Mouse (Mus musculus): ENCODE data around the gene Prpf31.
"Not testable (repeated sequence)": the region's sequence is repeated elsewhere in the genome, so short reads cannot be mapped to it uniquely, and the experiment has no call there.

The Prpf31 gene

DNA sequence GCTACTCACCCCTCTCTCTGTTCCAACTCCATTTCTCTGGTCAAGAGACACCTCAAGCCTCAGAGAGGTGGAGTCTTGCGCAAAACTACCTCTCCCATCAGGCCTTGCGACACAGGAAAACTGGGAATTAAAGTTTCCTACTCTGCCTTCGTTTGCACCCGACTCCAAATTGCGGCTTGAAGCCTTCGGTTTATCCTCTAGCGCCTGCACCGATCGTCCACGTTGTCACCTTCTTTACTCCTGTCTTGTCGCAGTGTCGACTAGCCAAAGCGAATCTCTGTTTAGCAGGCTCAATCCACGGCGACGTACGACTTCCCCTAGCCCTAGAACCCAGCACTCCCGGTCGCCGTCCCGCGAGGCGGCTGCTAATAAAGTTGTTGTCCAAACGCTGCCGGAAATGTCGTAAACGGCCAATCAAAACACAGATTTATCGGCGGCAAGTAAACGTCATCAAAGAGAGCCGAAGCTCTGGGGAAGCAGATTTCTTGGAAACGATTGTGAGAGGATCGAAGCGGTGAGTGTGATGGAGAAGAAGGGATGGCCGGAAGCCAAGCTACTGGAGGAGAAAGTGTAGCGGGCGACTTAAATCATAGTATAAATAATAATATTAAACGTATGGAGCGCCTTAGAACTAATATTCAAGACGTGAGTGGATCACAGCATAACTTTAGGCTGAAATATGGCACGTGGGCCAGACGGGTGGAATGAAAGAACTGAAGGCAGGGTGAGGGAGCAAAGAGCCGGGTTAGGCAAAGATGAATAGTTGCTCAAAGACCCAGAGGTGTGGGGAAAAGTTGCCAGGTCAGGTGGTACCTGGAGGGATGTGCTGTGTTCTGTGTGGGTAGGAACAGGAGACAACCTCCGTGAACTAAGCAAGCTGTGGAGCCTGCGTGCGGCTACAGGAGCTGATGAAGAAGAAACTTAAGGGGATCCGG is at the start of gene Prpf31, which contains the start of gene Tfpt:
Gene Prpf31 (plus strand): TSS at position 443 of the 935 bp plus-strand sequence.
Gene Tfpt (minus strand): TSS at position 387 of the 935 bp plus-strand sequence.
- DNase-seq (ENCODE audit: low spot score) = peak; percentile 98

DNA sequence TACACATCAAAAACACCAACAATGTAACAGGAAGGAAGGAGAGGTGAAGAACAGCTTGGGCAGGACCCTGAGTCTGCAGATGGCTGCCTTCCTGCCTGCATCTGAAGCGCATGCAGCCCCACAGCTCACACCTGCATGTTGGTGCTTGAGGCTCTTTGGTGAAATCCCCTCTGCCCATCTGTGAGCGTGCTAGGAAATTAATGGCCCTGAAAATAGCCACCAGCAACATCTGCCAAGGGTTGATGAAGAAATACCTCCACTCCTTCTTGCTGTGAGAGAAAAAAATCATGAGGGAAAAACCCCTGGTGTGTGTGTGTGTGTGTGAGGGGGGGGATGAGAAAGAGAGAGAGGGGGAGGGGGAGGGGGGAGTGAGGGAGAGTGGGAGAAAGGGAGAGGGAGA is 49.8 kb upstream of the Prpf31 start:
- DNase-seq (ENCODE audit: low spot score) = no peak

DNA sequence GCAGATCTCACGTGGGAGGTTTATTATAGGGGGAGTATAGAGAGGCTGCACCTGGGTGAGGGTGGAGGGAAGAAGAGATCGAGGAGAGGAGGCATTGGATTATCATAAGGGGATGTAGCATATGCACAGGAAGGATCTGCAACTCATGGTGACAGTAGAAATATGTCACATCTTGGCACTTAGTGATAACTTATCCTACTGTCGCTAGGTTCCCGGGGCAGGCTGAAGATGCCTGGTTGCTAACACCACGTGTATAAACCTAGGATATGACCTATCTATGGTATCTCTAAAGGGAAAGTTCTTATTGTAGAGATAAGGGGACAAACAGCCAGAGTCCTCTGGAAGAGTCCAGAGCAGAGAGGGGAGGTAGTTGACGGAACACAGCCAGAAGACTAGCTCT is 44.0 kb upstream of the Prpf31 start:
- no peak for DNase-seq (ENCODE audit: low spot score)

DNA sequence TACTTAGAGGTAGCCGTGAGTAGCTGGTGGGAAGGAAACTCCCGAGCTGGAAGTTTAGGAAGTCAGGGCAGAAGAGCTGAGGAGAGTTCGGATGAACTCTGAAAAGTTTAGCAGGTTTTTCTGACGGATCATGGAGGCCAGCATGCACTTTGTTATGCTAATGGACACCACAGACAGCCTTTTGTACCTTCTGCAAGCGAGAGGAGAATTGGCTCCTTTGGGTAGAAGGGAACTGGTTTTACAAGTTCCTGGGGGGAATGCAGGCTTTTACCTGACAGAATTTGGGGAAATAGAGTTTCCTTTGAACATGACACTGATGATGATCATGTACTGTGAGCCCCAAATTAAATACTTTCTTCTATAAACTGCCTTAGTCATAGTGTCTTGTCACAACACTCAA is 43.5 kb upstream of the Prpf31 start:
- no peak for DNase-seq (ENCODE audit: low spot score)

DNA sequence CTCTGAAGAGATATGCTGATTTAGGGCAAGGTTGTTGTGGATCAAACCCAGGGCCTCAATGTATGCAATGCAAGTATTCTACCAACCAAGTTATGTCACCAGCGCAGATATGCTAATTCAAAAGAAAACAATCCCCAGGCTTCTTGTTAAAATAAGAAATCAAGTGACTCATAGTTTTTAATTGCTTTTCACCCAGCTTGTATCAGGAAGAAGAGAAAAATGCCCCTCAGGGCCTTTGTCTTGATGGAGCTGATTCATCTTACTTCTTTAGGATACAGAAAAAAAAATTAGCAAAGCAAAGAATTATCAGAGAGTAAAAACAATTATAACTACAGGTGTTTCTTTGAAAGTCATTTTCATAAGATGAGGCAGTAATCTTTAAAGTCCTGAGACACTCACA is 42.5 kb upstream of the Prpf31 start:
- DNase-seq (ENCODE audit: low spot score) = no peak

DNA sequence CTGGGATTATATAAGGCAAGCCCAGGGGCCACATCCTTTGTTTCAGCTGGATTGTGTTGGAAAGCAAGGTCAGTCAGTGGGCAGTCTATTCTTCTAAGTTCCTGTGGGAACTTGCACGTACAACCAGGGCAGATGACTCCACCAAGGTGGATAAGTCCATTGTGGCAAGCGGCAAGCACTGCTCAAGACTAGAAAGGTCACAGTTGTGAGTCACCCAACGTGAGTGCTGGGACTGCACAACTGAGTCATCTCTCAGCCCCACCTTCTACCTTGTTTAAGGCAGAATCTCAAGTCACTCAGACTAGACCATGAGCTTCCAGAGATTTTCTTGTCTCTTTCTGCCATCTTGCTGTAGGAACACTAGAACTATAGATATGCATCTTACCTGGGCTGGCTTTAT is 39.2 kb upstream of the Prpf31 start:
- no peak for DNase-seq (ENCODE audit: low spot score)

DNA sequence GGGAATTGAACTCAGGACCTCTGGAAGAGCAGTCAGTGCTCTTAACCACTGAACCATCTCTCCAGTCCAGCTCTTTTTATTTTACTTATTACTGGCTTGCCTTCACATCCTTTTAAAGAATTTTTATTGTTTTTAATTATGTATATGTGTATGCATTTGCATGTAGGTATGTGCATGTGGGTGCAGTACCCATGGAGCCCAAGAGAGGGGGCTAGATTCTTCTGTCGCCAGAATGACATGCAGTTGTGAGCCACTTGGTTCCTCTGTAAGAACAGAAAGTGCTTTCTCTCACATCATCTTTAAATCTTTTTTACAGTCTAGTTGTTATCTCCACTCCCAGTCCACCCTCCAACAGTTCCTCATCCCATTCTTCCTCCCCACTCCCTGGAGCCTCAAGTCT is 38.3 kb upstream of the Prpf31 start:
- DNase-seq (ENCODE audit: low spot score) = no peak

DNA sequence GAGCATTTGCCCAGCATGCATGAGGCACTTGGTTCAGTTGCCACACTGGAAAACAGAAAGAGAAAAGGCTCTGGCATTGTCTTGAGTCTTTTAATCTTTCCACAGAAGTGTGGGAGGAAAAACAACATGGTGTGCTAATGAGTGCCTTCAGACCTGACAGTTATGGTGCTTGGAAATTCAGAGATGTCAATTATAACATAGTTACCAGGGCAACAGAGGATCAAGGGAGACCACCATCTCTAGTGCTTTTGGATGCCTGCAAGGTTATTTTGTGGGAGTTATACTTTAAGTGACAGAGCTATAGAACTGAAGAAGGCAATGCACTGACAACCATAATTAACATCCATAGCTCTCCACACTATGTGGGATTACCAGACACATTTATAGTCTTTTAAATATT is 35.9 kb upstream of the Prpf31 start:
- no peak for DNase-seq (ENCODE audit: low spot score)

DNA sequence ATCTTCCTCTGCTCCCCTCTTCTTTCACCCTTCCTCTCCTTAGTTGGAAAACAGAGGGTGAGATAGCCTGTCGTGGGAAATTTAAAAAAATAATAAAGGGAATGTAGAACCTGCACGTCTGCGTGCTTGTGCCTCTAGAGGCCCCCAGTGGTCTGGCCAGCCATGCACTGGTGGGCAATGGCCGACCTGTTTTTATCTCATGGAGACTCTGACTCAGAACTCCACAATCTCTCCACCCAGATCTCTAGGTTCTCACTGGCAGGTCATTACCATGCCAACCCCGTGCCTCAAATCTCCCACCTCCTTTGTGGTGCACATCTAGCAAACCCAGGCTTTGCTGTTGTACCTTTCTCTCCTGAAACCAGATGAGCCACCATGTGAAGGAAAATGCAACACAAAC is 35.1 kb upstream of the Prpf31 start:
- DNase-seq (ENCODE audit: low spot score) = no peak

DNA sequence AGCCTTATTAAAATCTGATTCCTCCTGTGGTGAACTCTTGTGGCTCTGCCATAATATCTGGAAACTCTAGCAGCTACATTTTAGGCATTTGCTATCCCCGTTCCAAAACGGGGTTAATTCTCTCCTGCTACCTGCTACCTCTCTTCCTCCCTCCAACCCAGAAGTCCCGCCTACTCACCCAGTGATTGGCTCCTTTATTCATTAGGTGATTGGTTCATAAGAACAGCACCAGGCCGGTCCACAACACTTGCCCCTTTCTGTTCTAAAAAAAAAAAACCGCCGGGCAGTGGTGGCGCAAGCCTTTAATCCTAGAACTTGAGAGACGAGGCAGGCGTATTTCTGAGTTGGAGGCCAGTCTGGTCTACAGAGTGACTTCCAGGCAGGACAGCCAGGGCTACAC is 34.6 kb upstream of the Prpf31 start:
- peak; percentile 29 for DNase-seq (ENCODE audit: low spot score)

DNA sequence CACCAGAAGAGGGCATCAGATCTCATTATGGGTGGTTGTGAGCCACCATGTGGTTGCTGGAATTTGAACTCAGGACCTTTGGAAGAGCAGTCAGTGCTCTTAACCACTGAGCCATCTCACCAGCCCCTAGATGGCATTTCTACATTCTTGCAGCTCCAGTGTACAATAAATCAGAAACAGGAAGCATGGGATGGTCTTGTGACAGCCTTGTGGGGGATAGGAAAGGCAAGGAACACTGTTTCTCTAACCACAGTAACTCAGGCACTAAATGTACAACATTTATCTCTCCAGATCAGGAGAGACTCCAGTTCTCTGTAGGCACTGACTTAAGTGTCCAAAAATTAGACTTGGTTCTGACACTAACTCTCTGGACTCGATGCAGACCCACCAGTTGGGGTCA is 32.0 kb upstream of the Prpf31 start:
- not testable (repeated sequence) for DNase-seq (ENCODE audit: low spot score)

DNA sequence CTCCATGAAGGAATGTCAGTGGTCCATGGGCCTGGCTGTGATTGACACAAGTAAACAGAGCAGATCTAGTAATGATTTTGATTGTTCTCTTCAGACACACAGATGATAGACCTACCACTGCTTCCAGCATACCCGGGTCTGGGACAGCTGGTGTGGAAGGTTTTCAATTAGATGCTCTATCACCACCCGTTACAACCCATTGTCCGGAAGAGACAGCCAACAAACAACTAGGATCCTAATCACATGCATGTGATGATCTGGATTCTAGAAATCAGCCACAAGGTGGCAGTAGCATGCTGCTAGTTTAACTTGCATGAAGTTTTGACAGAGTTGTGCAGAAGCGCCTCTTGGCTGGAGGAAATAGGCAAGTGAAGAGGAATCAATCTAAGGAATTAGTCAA is 28.7 kb upstream of the Prpf31 start:
- peak; percentile 89 for DNase-seq (ENCODE audit: low spot score)

DNA sequence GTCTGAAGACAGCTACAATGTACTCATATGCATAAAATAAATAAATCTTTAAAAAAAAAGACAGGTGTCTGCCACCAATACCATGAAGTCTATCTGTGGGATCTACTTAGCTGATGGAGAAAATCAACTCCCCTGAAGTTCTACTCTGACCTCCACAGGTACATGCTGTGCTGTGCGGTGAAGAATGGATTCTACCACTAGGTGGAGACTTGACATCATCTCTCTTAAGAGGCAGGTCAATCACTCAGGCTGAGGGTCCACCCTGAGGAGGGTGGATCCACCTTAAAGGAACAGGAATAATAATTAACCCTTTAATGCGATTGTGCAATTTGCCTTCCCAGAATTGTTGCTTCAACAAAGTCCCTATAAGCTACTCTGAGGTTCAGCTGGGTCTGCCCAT is 23.0 kb upstream of the Prpf31 start:
- DNase-seq (ENCODE audit: low spot score) = peak; percentile 35

DNA sequence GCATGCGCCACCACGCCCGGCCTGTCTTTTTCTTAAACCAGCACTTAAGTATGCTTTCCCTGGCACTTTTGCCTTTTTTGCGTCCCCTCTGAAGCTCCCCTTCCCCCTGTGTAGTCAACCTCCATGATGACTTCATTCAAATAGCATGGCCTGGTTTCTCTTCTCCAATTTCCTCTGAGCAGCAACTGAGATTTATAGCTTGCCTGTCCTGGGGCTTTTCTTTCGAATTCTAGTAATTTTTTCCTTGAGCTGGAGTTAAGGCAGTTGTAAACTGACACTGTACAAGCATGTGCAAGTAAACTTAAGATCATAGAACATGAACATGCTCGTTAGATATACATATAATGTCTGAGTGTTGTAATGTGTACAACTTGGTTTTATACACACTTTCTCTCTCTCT is 22.4 kb upstream of the Prpf31 start:
- no peak for DNase-seq (ENCODE audit: low spot score)

DNA sequence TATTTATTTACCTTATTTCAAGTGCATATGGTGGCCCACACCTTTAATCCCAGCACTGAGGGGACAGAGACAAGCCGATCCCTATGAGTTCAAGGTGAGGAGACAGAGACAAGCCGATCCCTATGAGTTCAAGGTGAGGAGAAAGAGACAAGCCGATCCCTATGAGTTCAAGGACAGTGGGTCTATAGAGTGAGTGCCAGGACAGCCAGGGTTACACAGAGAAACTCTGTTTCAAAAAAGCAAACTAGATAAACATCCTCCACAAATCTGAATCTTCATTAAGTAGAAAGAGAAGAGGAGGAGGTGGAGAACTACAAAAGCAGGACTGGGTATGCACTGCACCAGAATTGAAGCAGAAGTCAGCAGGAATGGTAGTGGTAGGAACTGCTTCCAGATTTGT is 21.1 kb upstream of the Prpf31 start:
- DNase-seq (ENCODE audit: low spot score) = no peak

DNA sequence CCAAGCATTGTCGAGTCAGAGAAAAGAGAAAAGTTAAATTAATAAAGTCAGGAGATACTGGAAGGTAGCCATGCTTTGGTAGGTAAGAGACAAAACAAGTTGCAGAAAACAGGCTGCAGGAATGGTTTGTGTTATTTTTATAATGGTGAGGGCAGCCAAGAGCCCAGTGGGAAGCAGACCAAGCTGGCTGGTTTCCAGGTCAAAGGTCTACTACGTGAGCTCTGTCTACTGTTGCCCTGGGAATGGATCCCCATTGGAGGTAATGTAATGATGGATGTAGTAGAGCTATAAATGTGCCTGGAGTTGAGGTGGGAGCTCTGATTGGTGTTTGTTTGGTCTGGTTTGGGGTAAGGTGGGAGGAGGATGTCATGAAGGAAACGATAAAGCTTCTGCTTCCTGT is 20.7 kb upstream of the Prpf31 start:
- no peak for DNase-seq (ENCODE audit: low spot score)

DNA sequence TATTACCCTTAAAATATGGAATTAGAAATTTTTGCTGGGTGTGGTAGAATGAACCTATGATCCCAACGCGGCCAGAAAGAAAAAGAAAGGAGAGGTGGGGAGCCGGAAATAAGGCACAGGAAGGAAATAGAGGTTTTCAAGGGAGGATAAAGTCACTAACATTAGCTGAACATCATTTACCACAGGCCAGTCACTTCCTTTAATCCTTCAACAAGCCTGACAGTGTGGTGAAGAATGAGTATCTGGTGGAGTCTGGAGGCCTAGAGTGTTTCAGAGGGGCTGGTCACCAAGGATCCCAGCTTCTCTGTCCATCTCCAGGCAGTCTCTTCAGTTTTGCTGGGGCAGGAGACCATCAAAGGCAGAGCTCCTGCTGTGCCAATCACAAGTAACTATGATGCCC is 19.3 kb upstream of the Prpf31 start:
- DNase-seq (ENCODE audit: low spot score) = no peak

DNA sequence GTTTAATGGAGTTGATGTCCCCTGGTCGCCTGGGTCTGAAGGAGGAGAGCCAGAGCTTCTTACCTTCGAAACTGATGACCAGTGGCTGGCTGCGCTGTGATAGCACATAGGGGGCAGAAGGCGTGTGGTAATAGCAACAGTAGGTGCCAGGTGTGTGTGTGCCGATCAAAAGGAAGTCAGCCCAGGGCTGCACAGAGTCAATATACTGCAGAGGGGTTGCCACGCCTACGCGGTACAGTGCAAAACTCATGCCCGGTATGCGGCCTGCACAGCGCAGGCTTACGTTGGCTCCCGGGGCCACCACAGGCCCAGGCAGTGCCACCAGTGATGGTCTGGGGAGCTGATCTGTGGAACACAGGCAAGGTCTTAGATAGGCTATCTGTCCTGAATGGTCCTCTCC is 18.8 kb upstream of the Prpf31 start:
- no peak for DNase-seq (ENCODE audit: low spot score)

DNA sequence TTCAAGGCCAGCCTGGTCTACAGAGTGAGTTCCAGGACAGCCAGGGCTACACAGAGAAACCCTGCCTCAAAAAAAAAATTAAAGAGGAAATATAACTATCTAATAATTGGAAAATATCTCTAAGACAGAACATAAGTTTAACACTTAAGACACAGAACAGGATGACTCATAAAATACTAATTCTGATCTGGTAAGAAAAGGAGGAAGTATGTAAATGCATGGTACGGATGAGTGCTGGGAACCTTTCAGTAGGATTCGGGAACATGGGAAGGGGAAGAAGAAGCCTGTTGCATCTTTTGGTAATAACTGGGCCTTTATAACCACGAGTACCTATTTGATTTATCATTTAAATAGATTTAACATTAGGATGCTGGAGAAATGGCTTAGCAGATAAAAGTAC is 15.8 kb upstream of the Prpf31 start:
- no peak for DNase-seq (ENCODE audit: low spot score)

DNA sequence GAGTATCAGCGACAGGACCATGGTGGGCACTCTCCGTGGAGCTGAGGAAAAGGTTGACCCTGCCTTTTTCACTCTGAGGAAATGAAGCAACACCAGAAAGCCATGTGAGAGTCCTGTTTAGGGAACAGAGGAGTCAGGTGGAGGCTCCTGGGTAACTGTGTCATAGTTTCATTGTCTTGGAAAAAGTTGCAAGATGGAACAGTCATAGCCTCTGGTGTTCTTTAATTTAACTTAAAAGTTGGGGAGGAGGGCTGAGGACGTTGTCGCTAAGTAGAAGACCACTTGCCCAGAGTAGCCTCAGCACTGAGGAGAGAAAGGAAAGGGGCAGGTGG is 13.8 kb upstream of the Prpf31 start, which contains the start of gene Oscar:
Gene Oscar (minus strand): TSS at position 101 of the 332 bp plus-strand sequence.
- DNase-seq (ENCODE audit: low spot score) = no peak

DNA sequence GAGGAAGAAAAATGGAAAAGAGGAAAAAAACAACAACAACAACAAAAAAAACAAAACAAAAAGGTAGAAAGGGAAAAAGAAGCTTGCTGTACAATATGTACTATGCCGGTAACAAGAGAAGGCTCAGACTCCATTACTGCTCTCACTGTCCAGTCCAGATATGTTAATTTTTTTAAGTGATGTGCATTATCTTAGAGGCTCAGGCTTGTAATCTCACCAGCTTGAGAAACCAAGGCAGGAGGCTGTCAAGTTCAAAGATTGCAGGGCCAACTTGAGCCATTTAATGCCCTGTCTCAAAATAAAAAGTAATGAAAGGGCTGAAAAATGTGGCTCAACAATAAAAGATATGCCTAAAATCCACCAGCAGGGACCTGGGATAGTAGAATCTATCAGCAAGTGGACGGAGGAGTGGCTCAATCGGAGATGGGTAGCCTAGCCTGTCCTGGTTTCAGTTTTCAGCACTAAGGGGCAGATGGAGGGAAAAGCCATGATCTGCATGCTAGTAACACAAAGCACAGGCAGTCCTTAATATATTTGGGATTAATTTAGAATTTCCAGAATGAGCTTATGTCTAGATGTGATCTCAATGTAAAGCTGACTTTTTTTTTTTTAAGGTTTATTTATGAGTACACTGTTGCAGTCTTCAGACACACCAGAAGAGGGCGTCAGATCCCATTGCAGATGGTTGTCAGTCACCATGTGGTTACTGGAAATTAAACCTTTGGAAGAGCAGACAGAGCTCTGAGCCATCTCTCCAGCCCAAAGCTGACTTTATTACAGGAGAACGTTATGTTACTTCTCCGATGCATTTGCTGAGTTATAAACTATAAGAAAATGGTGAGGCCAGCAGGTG is 13.2 kb upstream of the Prpf31 start:
- no peak for DNase-seq (ENCODE audit: low spot score)

DNA sequence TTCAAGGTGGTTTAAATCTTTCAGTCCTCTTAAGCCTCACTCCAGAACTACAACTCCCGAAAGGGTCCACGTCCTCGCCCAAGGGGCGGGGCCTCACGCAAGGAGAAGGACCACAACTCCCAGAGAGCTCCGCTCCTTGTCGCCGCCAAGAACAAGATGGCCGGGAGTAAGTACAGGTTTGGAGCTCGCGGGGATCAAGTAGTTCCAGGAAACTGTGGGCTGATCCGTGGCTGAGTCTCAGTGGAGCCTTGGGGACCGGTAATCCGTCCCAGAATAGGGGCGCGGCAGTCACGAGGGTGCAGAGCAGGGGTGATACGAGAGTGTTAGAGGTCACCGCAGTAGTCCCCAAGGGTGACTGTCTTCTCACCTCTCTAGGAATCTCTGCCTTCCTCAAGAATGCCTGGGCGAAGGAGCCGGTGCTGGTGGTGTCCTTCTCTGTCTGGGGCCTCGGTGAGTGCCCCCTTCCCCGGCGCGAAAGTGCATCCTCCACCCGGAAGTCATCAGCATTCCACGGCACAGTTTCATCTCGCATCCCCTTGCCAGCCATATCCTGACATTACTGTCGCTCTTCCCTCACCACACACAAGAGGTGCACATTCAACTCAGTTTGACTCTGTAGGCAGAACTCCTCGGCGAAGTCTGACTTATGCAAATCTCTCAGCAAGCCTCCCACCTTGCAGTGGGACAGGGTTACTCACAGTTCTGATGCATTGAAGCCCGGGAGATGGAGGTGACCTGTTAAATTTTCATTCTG is 12.4 kb upstream of the Prpf31 start, which contains the start of gene Ndufa3:
Gene Ndufa3 (plus strand): TSS at position 132 of the 754 bp plus-strand sequence.
- DNase-seq (ENCODE audit: low spot score) = peak; percentile 92
